Mouse (Mus musculus) ES-E14 (cell line): Measurements from ENCODE around the gene Hsp90aa1. TPM values are rescaled to one million over a fixed set of nuclear protein-coding genes. Genes with fewer than 3 reads are reported as not detected.
"Not testable (repeated sequence)": the region's sequence is repeated elsewhere in the genome, so short reads cannot be mapped to it uniquely, and the experiment has no call there.

Experiments
- DNase-seq: peaks from one replicate; pipeline ENCODE4 v3.0.0-alpha.2; 2013; ENCODE audit warnings: low read depth, low spot score
- H3K27ac ChIP-seq: 2 replicates; pipeline ENCODE4 v1.5.1; 2012; ENCODE audit warnings: low read depth, mild to moderate bottlenecking, low read length, moderate library complexity, mixed read lengths; ENCODE audit not compliant: poor library complexity, insufficient read depth, severe bottlenecking
- H3K36me3 ChIP-seq: 2 replicates; pipeline ENCODE4 v1.6.1; 2012; ENCODE audit warnings: mild to moderate bottlenecking, low read length, moderate library complexity, mixed read lengths; ENCODE audit not compliant: control insufficient read depth, poor library complexity, insufficient read depth, severe bottlenecking
- H3K4me1 ChIP-seq, 2 experiments: fragments of 150-350 bp in 1 of 2; sonication (generic) in 1 of 2; 2 replicates each; pipeline ENCODE4 v1.6.1; 2012; ENCODE audit warnings: low read length in 2 of 2, mild to moderate bottlenecking in 1 of 2, mixed read lengths in 1 of 2; ENCODE audit not compliant: control insufficient read depth in 2 of 2, insufficient read depth in 2 of 2, poor library complexity in 1 of 2
- H3K4me3 ChIP-seq, 2 experiments: fragments of 150-350 bp in 1 of 2; sonication (generic) in 1 of 2; 2 replicates each; pipeline ENCODE4 v1.5.1; 2012; ENCODE audit warnings: low read length in 2 of 2, low read depth in 1 of 2, mild to moderate bottlenecking in 1 of 2, mixed read lengths in 1 of 2; ENCODE audit not compliant: insufficient read depth in 1 of 2, poor library complexity in 1 of 2, severe bottlenecking in 1 of 2
- H3K9ac ChIP-seq: 2 replicates; pipeline ENCODE4 v1.6.1; 2012; ENCODE audit warnings: low read depth, mild to moderate bottlenecking, low read length, mixed read lengths; ENCODE audit not compliant: poor library complexity, insufficient read depth, severe bottlenecking
- H3K9me3 ChIP-seq: fragments of 150-350 bp; sonication (generic); 2 replicates; pipeline ENCODE4 v1.6.1; 2012; ENCODE audit warnings: low read depth, mild to moderate bottlenecking, low read length; ENCODE audit not compliant: control insufficient read depth, insufficient read depth
- CHD2 ChIP-seq: IDR thresholded peaks from 2 replicates; pipeline ENCODE4 v1.6.1; 2014; ENCODE audit warnings: mild to moderate bottlenecking, low read depth, low read length, inconsistent platforms
- HCFC1 ChIP-seq: IDR thresholded peaks from 2 replicates; pipeline ENCODE4 v1.6.1; 2012; ENCODE audit warnings: low read length, inconsistent platforms, borderline replicate concordance; ENCODE audit not compliant: insufficient read depth
- MAFK ChIP-seq: IDR thresholded peaks from 2 replicates; pipeline ENCODE4 v1.6.1; 2014; ENCODE audit warnings: mild to moderate bottlenecking, low read depth, low read length, inconsistent platforms; ENCODE audit not compliant: insufficient read depth
- ZC3H11A ChIP-seq: IDR thresholded peaks from 2 replicates; pipeline ENCODE4 v1.6.1; 2012; ENCODE audit warnings: low read depth, mild to moderate bottlenecking, inconsistent platforms, low read length, borderline replicate concordance
- ZNF384 ChIP-seq: IDR thresholded peaks from 2 replicates; pipeline ENCODE4 v1.6.1; 2012; ENCODE audit warnings: low read depth, low read length, inconsistent platforms
- in situ Hi-C, 2 experiments: fragments of 600-800 bp; cut with MboI; formaldehyde crosslinking; loops; one replicate each; pipeline ENCODE4 v1.15.1; 2025; ENCODE audit warnings: low sequenced_read_pairs in 2 of 2, inconsistent platforms in 1 of 2; ENCODE audit not compliant: unreplicated experiment in 2 of 2
- total RNA-seq: library from RNA; depleted of rRNA; stranded (reverse); fragments of 300-350 nt; gene quantifications from 2 replicates; pipeline ENCODE4 v1.2.3, GENCODE M21; 2012

Hsp90aa1 gene
- total RNA-seq, 1 experiment: 2,383 TPM

GRCm38 (mm10) chr12:110695676-110696171, 6.8 kb downstream of the Hsp90aa1 start:
- H3K27ac ChIP-seq: peak overlapping the region; percentile 98
- peaks cover 5 to 9% of the 10 kb centered on the region in 2 experiments; a peak in 3 of 4 replicates for H3K4me1 ChIP-seq
- H3K4me3 ChIP-seq: peak overlapping the region; percentile 93 to 97
- no peak for DNase-seq
- no peaks in the 10 kb centered on the region for H3K9me3 ChIP-seq
- peaks cover 33% of the 10 kb centered on the region for H3K36me3 ChIP-seq
- in situ Hi-C loops: loop anchor here in 1 of 2 experiments (25.0 kb wide), 1 partner anchor 842 kb away; the partner anchor contains the start of gene Eif5
- TF ChIP-seq ZC3H11A (no peak), ZNF384 (no peak), CHD2 (no peak), MAFK (no peak), HCFC1 (no peak)
- peak overlapping the region; percentile 99 for H3K9ac ChIP-seq

DNA sequence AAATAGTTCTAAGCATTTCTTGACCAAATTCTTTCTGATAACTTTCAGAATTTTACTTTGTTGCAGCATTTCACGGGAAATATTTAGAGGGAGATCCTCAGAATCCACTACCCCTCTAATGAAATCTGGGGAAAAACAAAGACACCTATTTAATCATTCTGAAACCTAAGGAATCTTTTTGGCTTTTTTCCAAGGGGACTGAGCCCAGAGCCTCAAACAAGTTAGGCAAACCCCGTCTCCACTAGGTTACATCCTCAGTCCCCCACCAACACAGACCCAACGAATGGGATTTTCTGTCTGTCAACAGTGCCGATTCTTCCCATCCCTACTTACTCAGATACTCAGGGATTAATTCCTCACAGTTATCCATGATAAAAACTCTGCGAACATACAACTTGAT, 9.2 kb downstream of the Hsp90aa1 start:
- not testable (repeated sequence) for H3K9me3 ChIP-seq, DNase-seq, H3K27ac ChIP-seq, H3K4me1 ChIP-seq, H3K9ac ChIP-seq
- H3K36me3 ChIP-seq: peaks cover 44% of the 10 kb centered on the region
- in situ Hi-C loops: loop anchor here in 1 of 2 experiments (25.0 kb wide), 1 partner anchor 844 kb away; the partner anchor contains the start of gene Eif5
- peak overlapping the region; percentile 48 to 66 for H3K4me3 ChIP-seq

- H3K27ac ChIP-seq: no peak overlapping the region; the same call in 1 of the 2 replicates
- DNase-seq: no peak
- no peaks in the 10 kb centered on the region for H3K9me3 ChIP-seq
- peaks cover 36% of the 10 kb centered on the region for H3K36me3 ChIP-seq
- TF ChIP-seq HCFC1: no peak
- peak; percentile 15 for TF ChIP-seq CHD2
- in situ Hi-C loops: loop anchor here in 1 of 2 experiments (10.0 to 25.0 kb wide), 2 partner anchors 275 to 847 kb away; partner anchors contain the start of gene Eif5
- H3K9ac ChIP-seq: no peak overlapping the region
- H3K4me1 ChIP-seq: peaks cover 0 to 2% of the 10 kb centered on the region in 2 experiments; a peak in 2 of 4 replicates
- no peak overlapping the region for H3K4me3 ChIP-seq
These were observed 12.4 kb downstream of the Hsp90aa1 start for GRCm38 (mm10) chr12:110689919-110690643.

GRCm38 (mm10) chr12:110688921-110689320, 13.6 kb downstream of the Hsp90aa1 start:
- not testable (repeated sequence) for H3K9me3 ChIP-seq, H3K4me3 ChIP-seq, H3K4me1 ChIP-seq, DNase-seq, H3K27ac ChIP-seq, H3K9ac ChIP-seq
- H3K36me3 ChIP-seq: peaks cover 28% of the 10 kb centered on the region
- in situ Hi-C loops: loop anchor here in 1 of 2 experiments (10.0 to 25.0 kb wide), 2 partner anchors 274 to 848 kb away; partner anchors contain the start of gene Eif5
